Mouse (Mus musculus) urinary bladder, adult 18-20 months (tissue): ENCODE measurements at regions not wholly inside any gene's neighbourhood (a gene's known extent, or its start where the extent isn't known, plus 50 kb on each side); places are given as distances from the start of the nearest gene placed in this dataset.

Source experiments
- DNase-seq, 2 experiments: peaks; one replicate each; pipeline ENCODE4 v3.0.0; 2022; ENCODE audit warnings: low spot score in 2 of 2, mixed read lengths in 2 of 2

DNA sequence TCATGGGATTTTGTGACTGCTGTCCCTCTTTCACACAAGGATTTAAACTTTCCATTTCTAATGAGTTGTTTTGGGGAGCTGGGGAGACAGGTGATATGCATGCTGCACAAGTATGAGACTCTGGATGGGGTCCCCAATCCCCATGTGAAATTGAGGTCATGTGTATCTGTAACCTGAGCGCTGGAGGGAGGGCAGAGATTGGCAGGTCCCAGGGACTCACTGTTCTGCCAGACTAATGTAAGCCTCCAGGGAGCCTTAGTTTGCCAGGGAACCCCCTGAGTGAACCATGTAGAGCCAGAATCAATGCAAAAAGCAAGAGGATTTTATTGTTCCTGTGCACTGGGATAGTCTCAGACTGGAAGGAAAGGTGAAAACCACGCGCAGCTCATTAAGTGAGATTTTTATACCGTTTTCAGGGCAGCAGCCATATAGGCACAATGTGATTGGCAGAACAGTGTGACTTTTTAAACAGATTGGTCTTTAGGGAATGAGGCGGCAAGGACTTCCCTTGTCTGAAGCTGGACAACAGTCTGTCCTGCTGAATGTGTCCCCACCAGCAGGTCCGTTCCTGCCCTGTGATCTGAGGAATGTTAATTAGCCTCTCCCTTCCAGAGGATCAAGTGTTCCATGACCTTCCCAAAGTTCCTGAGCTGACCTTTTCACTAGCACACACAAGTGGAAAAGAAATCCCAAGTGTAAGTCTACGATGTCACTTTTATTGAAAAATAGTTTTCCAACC, 59.9 kb upstream of the Oxgr1 start:
- no peak for DNase-seq

- DNase-seq: no peak
Observed at GRCm38 (mm10) chr14:120102749-120103142, 60.5 kb upstream of the Oxgr1 start.

DNA sequence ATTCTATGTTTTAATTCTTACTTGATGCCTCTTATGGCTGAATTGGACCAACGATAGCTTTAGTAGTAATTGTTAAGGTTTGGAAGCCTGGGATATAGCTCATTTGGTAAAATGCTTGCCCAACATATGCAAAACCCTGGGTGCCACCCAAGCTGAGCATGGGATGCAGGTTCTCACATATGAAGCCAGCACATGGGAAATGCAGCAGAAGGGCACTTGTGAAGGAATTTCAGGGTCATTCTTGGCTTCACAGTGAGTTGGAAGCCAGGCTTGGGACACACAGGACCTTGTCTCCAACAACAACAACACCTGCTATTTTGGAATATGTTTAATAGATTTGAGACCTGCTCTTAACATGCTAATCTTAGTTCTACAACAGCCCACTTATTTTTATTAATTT, 67.6 kb upstream of the Oxgr1 start:
- no peak for DNase-seq

- DNase-seq: no peak
Observed at GRCm38 (mm10) chr14:120113316-120113715, 71.1 kb upstream of the Oxgr1 start.

DNA sequence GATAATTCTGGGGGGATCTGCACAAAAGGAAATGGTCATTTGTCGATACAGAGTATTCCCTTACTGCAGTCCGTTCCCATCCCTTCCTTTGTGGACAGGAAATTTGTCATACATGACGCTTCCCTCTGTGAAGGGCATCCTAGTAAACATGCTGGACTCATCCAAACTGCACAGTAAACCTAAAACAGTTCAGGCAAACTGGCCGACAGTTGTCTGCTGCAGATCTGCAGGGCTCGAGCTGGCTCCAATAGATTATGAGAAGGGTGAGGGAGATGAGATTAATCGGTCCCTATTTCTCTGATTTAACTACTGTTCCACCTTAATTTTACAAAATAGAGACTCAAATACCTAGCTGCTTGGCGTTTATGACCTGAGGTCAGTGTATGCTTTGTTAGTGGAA, 76.3 kb upstream of the Oxgr1 start:
- no peak for DNase-seq

- no peak for DNase-seq
Observed at GRCm38 (mm10) chr14:120119094-120119501, 76.9 kb upstream of the Oxgr1 start.

GRCm38 (mm10) chr14:120119506-120119905, 77.3 kb upstream of the Oxgr1 start:
- no peak for DNase-seq

DNA sequence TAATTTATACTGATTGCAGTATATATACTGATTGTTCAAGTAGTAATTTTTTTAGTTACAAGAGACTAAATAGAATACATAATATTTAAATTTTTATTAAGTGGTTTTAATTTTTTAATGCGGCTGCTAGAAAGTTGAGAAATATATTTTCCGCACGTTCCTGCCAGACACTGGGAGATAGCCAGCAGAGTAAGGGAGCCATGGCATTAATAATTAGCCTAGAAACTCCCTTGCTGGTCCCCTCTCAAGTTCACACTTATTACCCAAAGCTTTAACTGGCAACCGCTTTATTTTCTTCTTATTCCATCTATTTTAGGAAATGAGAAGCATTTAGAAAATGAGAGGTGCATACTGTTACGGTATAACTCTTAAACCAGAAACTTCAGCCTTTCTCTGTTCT, 78.0 kb upstream of the Oxgr1 start:
- no peak for DNase-seq

- no peak for DNase-seq
Observed at GRCm38 (mm10) chr14:120125315-120125714, 83.1 kb upstream of the Oxgr1 start.

DNA sequence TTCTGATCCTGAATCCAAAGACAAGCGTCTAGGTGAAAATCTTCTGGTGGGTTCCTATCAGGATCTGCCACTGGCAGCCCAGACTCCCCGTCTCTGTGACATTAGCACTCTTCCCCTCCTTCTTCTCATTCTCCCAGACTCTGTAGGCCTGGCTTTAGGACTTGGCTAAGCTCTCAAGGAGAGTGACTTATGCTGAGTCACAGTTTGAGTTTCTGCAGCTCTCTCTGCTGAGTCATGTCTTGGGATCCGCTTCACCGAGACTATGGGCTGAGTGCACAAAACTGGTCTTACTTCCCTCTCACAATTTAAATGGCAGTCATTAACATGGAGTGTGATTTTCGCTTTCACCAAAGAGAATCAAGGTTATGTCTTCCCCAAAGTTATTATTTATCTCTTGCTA, 85.2 kb upstream of the Oxgr1 start:
- no peak for DNase-seq

GRCm38 (mm10) chr14:120134346-120135008, 92.2 kb upstream of the Oxgr1 start:
- DNase-seq: no peak

DNA sequence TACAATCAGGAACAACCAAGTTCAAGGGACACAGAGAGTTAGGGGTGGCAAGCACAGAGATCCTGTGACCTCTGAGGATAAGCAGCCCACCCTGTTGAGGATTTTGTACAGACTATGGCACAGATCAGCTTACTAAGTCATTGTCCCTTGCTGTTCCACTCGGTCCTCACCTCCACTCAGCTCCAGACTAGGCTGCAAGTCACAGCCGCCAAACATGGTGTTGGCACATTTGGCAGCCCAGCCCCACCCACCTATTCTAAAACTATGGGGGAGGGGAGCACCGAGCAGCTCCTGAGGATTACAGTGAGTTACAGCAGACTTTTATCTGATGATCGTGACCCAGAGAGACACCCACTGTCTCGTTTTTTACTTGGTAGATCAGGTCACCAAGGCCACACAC, 93.0 kb upstream of the Oxgr1 start:
- DNase-seq: no peak

GRCm38 (mm10) chr14:120136736-120137135, 94.5 kb upstream of the Oxgr1 start:
- no peak for DNase-seq

DNA sequence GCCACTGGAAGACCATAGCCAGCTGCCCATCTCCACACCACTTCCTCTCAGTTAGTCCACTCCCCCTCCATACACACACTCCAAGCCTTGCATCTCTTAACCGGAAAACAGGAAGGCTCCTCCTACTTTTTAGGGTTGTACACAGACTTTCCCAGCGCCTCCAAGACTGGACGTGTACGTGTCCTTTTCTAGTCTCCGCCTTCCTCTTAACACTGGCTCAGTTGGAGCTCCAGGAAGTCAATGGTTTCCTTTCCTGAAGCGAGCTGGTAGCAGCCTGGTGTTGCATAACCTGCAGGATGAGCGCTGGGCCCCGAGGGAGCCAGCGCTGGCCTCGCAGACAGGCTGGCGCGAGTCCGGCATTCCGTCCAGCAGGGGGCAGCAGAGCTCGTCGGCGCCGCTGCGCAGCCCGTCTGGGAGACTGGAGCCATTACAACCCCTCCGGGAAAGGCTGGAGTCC, 95.5 kb upstream of the Oxgr1 start:
- peak; percentile 85 to 88 for DNase-seq

DNA sequence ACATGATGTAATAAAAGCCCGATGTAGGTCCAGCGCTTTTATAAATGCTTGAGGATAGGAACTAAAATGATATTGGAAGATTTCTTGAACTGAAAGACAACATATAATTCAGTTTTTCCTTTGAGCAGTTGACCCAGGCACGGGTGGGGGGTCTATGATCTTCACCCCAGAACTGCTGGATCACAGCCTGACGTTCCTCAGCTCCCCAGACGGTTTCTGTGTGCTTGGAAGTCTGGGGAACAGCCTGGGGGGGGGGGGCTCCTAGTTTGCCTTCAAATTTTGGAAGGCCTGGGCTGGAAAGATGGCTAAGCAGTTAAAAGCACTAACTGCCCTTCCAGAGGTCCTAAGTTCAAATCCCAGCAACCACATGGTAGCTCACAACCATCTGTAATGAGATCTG, 96.3 kb upstream of the Oxgr1 start:
- DNase-seq: no peak

DNA sequence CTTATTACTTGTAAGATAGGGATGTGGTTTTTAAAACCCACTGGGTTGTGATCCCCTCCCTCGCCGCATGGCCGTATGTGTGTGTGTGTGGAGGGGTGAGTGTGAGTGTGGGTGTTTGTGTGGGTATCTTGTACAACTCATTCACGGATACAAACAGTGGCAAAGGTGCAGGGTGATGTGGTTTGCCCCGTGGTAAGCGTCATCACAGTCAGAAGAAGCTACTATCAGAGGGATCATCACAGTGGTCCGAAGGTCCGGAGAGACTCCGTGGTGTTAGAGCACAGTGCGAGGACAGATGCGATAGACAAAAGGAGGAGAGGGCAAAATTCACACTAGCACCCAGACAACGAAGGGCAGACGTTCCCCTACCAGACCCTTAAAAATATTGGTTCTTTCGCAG, 97.0 kb upstream of the Oxgr1 start:
- DNase-seq: no peak

DNA sequence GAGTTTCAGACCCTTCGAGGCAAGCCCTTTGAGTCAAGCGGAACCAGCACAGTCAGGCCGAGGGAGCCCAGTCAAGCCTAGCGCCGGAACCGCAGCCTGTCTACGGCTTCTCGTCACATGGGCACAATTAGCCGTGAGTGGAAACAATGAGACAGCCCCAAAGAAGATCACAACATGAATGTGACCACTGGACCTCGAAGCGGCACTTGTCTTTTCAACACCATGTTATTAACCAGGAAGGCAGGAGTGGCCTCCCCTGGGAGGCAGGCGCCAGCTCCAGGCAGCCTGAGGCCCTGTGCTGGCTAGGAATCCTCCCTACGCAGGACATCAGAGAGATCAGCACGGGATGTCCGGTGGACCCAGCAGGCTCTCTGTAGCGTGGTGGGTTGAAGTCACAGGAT, 97.4 kb upstream of the Oxgr1 start:
- no peak for DNase-seq

- DNase-seq: no peak
Observed at GRCm38 (mm10) chr14:120140211-120140610, 98.0 kb upstream of the Oxgr1 start.

- no peak for DNase-seq
Observed at GRCm38 (mm10) chr14:120140791-120141747, 98.8 kb upstream of the Oxgr1 start.

- no peak for DNase-seq
Observed at GRCm38 (mm10) chr14:120142281-120142680, 100.0 kb upstream of the Oxgr1 start.

GRCm38 (mm10) chr14:120144451-120144850, 102.2 kb upstream of the Oxgr1 start:
- no peak for DNase-seq

GRCm38 (mm10) chr14:120146312-120146711, 104.1 kb upstream of the Oxgr1 start:
- no peak for DNase-seq
